Comparison of ENCODE assay signal across 8 mouse cellular contexts in the genomic region with DNA sequence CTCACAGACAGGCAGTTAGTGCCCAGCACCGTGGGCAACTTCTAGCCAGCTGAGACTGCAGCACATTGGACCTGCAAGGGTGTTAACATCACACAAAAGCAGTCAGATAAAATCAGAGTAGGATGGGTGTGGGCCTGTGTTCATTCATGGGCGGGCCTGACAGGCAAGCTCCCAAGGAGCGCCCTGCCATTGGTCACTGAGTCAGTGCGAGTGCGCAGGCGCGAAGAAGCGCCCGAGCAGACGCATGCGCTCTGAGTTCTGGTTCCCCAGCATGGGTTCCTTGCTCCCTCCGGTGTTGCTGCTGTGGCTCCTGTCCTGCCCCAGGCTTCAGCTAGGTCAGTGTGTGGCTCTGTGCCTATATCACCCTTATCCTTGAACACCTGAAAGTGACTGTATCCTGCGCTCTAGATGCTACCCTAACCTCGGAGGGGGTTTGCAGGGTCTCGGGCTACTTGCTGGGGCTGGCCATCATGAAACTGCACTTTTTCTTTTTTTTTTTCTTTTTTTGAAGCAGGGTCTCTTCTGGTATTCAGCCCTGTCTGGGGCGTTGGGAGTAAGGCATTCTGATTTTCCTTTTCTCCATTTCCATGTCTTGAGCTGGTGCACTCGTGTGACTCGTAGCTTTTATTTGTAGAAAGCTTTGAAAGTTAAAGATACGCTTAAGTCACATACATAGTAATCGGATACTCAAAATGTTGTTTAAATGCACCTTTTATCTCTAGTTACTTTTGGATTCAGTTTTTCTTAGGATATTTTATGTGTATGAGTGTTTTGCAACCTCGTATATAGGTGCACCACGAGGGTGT. TPM values are rescaled to one million over a fixed set of nuclear protein-coding genes. Genes with fewer than 3 reads are reported as not detected.
A peak's percentile ranks its signal among the peaks of the same experiment; 100 is the strongest.
DNase-seq lines count a peak whose midpoint lies in the region; ATAC-seq and TF ChIP-seq lines count a peak whose summit lies in the region.

Gene Sumf2, plus strand, starts transcription at position 235 of the 806 bp plus-strand sequence.

- no peak for TF ChIP-seq CTCF in bone marrow macrophage, adult 2 months (IDR thresholded peaks at IDR 0.05; ENCODE audit: low read depth, low read length)
- TF ChIP-seq CTCF in embryonic fibroblast, embryonic 13.5 days (IDR thresholded peaks at IDR 0.05; ENCODE audit: borderline replicate concordance, insufficient read depth, low read length) = no peak

- peaks cover 22% of the 10 kb centered on the region for H3K36me3 ChIP-seq in kidney, embryonic 14.5 days (ENCODE audit: control insufficient read depth, insufficient read depth, low read length)
- H3K36me3 ChIP-seq in limb, embryonic 15.5 days = peaks cover 35% of the 10 kb centered on the region

- H3K9me3 ChIP-seq in kidney, embryonic 14.5 days (ENCODE audit: control insufficient read depth, low read length) = no peaks in the 10 kb centered on the region
- no peaks in the 10 kb centered on the region for H3K9me3 ChIP-seq in limb, embryonic 15.5 days

- H3K4me3 ChIP-seq in bone marrow macrophage, adult 2 months (ENCODE audit: insufficient read depth, low read length) = peak within 1 kb of the TSS; percentile 73
- peak within 1 kb of the TSS; percentile 92 for H3K4me3 ChIP-seq in embryonic fibroblast, embryonic 13.5 days (ENCODE audit: insufficient read depth, low read length)
- H3K4me3 ChIP-seq in kidney, embryonic 14.5 days (ENCODE audit: low read length) = peak within 1 kb of the TSS; percentile 76
- peak within 1 kb of the TSS; percentile 71 for H3K4me3 ChIP-seq in limb, embryonic 15.5 days

- peak within 1 kb of the TSS; percentile 78 for H3K9ac ChIP-seq in kidney, embryonic 14.5 days (ENCODE audit: low read depth, low read length)
- peak within 1 kb of the TSS; percentile 74 for H3K9ac ChIP-seq in limb, embryonic 15.5 days

- H3K4me1 ChIP-seq in bone marrow macrophage, adult 2 months (ENCODE audit: control insufficient read depth, insufficient read depth, low read length) = peaks cover 2% of the 10 kb centered on the region; the same call in 1 of the 2 replicates
- H3K4me1 ChIP-seq in embryonic fibroblast, embryonic 13.5 days (ENCODE audit: control insufficient read depth, insufficient read depth, low read length) = no peaks in the 10 kb centered on the region; the same call in 1 of the 2 replicates
- H3K4me1 ChIP-seq in kidney, embryonic 14.5 days (ENCODE audit: control insufficient read depth, insufficient read depth, low read length) = peaks cover 5% of the 10 kb centered on the region; the same call in 1 of the 2 replicates
- peaks cover 10% of the 10 kb centered on the region; the same call in 1 of the 2 replicates for H3K4me1 ChIP-seq in limb, embryonic 15.5 days

- H3K4me2 ChIP-seq in kidney, embryonic 14.5 days (replicated peaks; ENCODE audit: low read depth, low read length) = peak within 1 kb of the TSS; percentile 60
- peak within 1 kb of the TSS; percentile 58 for H3K4me2 ChIP-seq in limb, embryonic 15.5 days

- 13% methylated on average over 22 of the region's 22 CpGs for WGBS in kidney, embryonic 14.5 days
- 10% methylated on average over 22 of the region's 22 CpGs for WGBS in limb, embryonic 15.5 days

- peak; percentile 95 for DNase-seq in 416B (ENCODE audit: low read depth)
- peak; percentile 96 to 99 for DNase-seq in heart, adult 9 months (ENCODE audit: low spot score in 2 of 2)
- DNase-seq in monocyte, adult 2 months (ENCODE audit: low read depth in 1 of 2, low spot score in 2 of 2) = peak; percentile 85 to 93
- peak; percentile 94 to 96 for DNase-seq in spleen, postnatal 36 days (ENCODE audit: low spot score in 2 of 2)

- ATAC-seq in kidney, embryonic 14.5 days (ENCODE audit: low FRiP score, low TSS enrichment) = peak; percentile 99
- ATAC-seq in limb, embryonic 15.5 days (ENCODE audit: insufficient number of reproducible peaks, low FRiP score, low TSS enrichment, low read depth) = peak; percentile 96

- no peaks in the 10 kb centered on the region for H3K27me3 ChIP-seq in kidney, embryonic 14.5 days (ENCODE audit: control insufficient read depth, insufficient read depth, low read length)
- H3K27me3 ChIP-seq in limb, embryonic 15.5 days = no peaks in the 10 kb centered on the region

- TF ChIP-seq POLR2A in bone marrow macrophage, adult 2 months (IDR thresholded peaks at IDR 0.05; ENCODE audit: borderline replicate concordance, low read depth, low read length) = 0 out of 2 replicates have a peak, but pooled peaks have one; percentile 14
- TF ChIP-seq POLR2A in embryonic fibroblast, embryonic 13.5 days (IDR thresholded peaks at IDR 0.05; ENCODE audit: low read depth, low read length) = peak; percentile 97

- H3K27ac ChIP-seq in bone marrow macrophage, adult 2 months (ENCODE audit: insufficient read depth, low read depth, low read length) = 0 out of 2 replicates have a peak within 1 kb of the TSS, but pooled peaks have one; percentile 17
- no peak within 1 kb of the TSS for H3K27ac ChIP-seq in embryonic fibroblast, embryonic 13.5 days (ENCODE audit: insufficient read depth, low read length)
- peak within 1 kb of the TSS; percentile 73; the same call in 1 of the 2 replicates for H3K27ac ChIP-seq in kidney, embryonic 14.5 days (ENCODE audit: low read depth, low read length)
- H3K27ac ChIP-seq in limb, embryonic 15.5 days = peak within 1 kb of the TSS; percentile 63

RNA-seq across cellular contexts. Expression of gene Sumf2, which starts in this region (rescaled TPM):
- 15.4 and 20.5 TPM in 2 replicates for polyA plus RNA-seq in bone marrow macrophage, adult 2 months (2012; ENCODE audit: insufficient read depth, insufficient read length, missing spikeins)
- 29.9 and 39.3 TPM in 2 replicates for polyA plus RNA-seq in embryonic fibroblast, embryonic 13.5 days (2011; ENCODE audit: insufficient read length, low read depth, missing spikeins)
- 49.0 and 58.7 TPM in 2 replicates for polyA plus RNA-seq in kidney, embryonic 14.5 days (2014; fragmentation: Nextera tagmentation; extraction: Ambion mirVana)
- 62.1 and 76.1 TPM in 2 replicates for polyA plus RNA-seq in limb, embryonic 15.5 days (2015; fragmentation: Nextera tagmentation; extraction: Ambion mirVana)
